Mouse (Mus musculus): ENCODE data around the gene Oosp1.

- TF ChIP-seq POLR2A (IDR thresholded peaks at IDR 0.05; ENCODE audit: control insufficient read depth, low read depth, low read length) (no peak), CTCF (IDR thresholded peaks at IDR 0.05; ENCODE audit: control insufficient read depth, insufficient read depth, insufficient replicate concordance, low read depth, low read length) (no peak)
These were observed 57.2 kb downstream of the Oosp1 start for GRCm38 (mm10) chr19:11633732-11634131.
